Comparison of ENCODE assay signal across 8 mouse cellular contexts in genomic region chr16:37868506-37869469, GRCm38 (mm10). TPM values are rescaled to one million over a fixed set of nuclear protein-coding genes. Genes with fewer than 3 reads are reported as not detected.
DNase-seq lines count a peak whose midpoint lies in the region; ATAC-seq and TF ChIP-seq lines count a peak whose summit lies in the region.

No protein-coding gene starts in this region.

- H3K9me3 ChIP-seq in liver, embryonic 11.5 days (ENCODE audit: control insufficient read depth, low read length): no peaks in the 10 kb centered on the region
- no peaks in the 10 kb centered on the region for H3K9me3 ChIP-seq in midbrain, postnatal 0 days (ENCODE audit: low read length)

- H3K36me3 ChIP-seq in liver, embryonic 11.5 days (ENCODE audit: control insufficient read depth, insufficient read depth, low read length): no peaks in the 10 kb centered on the region
- no peaks in the 10 kb centered on the region for H3K36me3 ChIP-seq in midbrain, postnatal 0 days (ENCODE audit: insufficient read depth, low read length)

- no peaks in the 10 kb centered on the region for H3K27me3 ChIP-seq in liver, embryonic 11.5 days (replicated peaks; ENCODE audit: control insufficient read depth, insufficient read depth, low read length)
- no peaks in the 10 kb centered on the region for H3K27me3 ChIP-seq in midbrain, postnatal 0 days (ENCODE audit: insufficient read depth, low read length)

- peak overlapping the region; percentile 95 for H3K4me3 ChIP-seq in liver, embryonic 11.5 days (ENCODE audit: low read depth, low read length)
- H3K4me3 ChIP-seq in midbrain, postnatal 0 days (ENCODE audit: low read depth, low read length): peak overlapping the region; percentile 73

- H3K4me1 ChIP-seq in liver, embryonic 11.5 days (replicated peaks; ENCODE audit: control insufficient read depth, insufficient read depth, low read length): peaks cover 21% of the 10 kb centered on the region
- peaks cover 17% of the 10 kb centered on the region for H3K4me1 ChIP-seq in midbrain, postnatal 0 days (ENCODE audit: insufficient read depth, low read length)

- peak overlapping the region; percentile 96 for H3K27ac ChIP-seq in liver, embryonic 11.5 days (ENCODE audit: low read depth, low read length)
- peak overlapping the region; percentile 99 for H3K27ac ChIP-seq in midbrain, postnatal 0 days (ENCODE audit: low read depth, low read length)

- peak; percentile 44 for DNase-seq in right cerebral cortex, adult 18-20 months
- DNase-seq in right cerebral cortex, postnatal 14 days: no peak
- DNase-seq in cerebellum, postnatal 36 days: peak; percentile 23 to 70
- peak; percentile 49 to 57 for DNase-seq in gastrocnemius, adult 8-10 months (ENCODE audit: low spot score in 2 of 2)
- peak; percentile 76 for DNase-seq in kidney, adult 18-20 months
- peak; percentile 80 for DNase-seq in liver, embryonic 11.5 days (ENCODE audit: low spot score)
- peak; percentile 45 for DNase-seq in midbrain, postnatal 0 days (ENCODE audit: low spot score)
- DNase-seq in thymus, postnatal 10 days (ENCODE audit: low spot score in 2 of 2): peak; percentile 39 to 61

- peak overlapping the region; percentile 97 for H3K9ac ChIP-seq in liver, embryonic 11.5 days (ENCODE audit: low read depth, low read length)
- H3K9ac ChIP-seq in midbrain, postnatal 0 days (replicated peaks; ENCODE audit: low read length, poor library complexity, severe bottlenecking): peak overlapping the region; percentile 98

- ATAC-seq in liver, embryonic 11.5 days (replicated peaks; ENCODE audit: low FRiP score): peak; percentile 71
- ATAC-seq in midbrain, postnatal 0 days (ENCODE audit: low FRiP score): peak; percentile 79

- TF ChIP-seq CTCF in midbrain, postnatal 0 days (IDR thresholded peaks at IDR 0.05): 0 out of 2 replicates have a peak, but pooled peaks have one; percentile 2

- WGBS in liver, embryonic 11.5 days: under 1% methylated on average over 76 of the region's 87 CpGs
- WGBS in midbrain, postnatal 0 days: under 1% methylated on average over 67 of the region's 87 CpGs

- peak overlapping the region; percentile 84 for H3K4me2 ChIP-seq in liver, embryonic 11.5 days
- peak overlapping the region; percentile 69 for H3K4me2 ChIP-seq in midbrain, postnatal 0 days (ENCODE audit: low read depth, low read length, poor library complexity, severe bottlenecking)

RNA-seq across cellular contexts. Expression of gene Lrrc58, which starts 0.6 kb away (rescaled TPM):
- total RNA-seq in gastrocnemius, adult 8-10 months (2022): 10 to 100 TPM; 36.4 to 48.4 (median 46.0) TPM
- polyA plus RNA-seq in liver, embryonic 11.5 days (2014; fragmentation: Nextera tagmentation; extraction: Ambion mirVana): 35.9 and 36.2 TPM in 2 replicates
- total RNA-seq in midbrain, postnatal 0 days (2014; rRNA removed): 88.2 and 106 TPM in 2 replicates
- 40.7 and 46.1 TPM in 2 replicates for polyA plus RNA-seq in midbrain, postnatal 0 days (2015; fragmentation: Nextera tagmentation; extraction: Ambion mirVana)

RNA-seq across cellular contexts. Expression of gene Gm36028, which starts 7.8 kb away (rescaled TPM):
- not detected for total RNA-seq in gastrocnemius, adult 8-10 months (2022)
- polyA plus RNA-seq in liver, embryonic 11.5 days (2014; fragmentation: Nextera tagmentation; extraction: Ambion mirVana): 0.36 TPM in 1 of 2 replicates, not detected in the other
- not detected in 2 replicates for total RNA-seq in midbrain, postnatal 0 days (2014; rRNA removed)
- 0.19 TPM in 1 of 2 replicates, not detected in the other for polyA plus RNA-seq in midbrain, postnatal 0 days (2015; fragmentation: Nextera tagmentation; extraction: Ambion mirVana)

RNA-seq across cellular contexts. Expression of gene Gpr156, which starts 47.5 kb away (rescaled TPM):
- not detected for total RNA-seq in gastrocnemius, adult 8-10 months (2022)
- 0.08 TPM in 1 of 2 replicates, not detected in the other for polyA plus RNA-seq in liver, embryonic 11.5 days (2014; fragmentation: Nextera tagmentation; extraction: Ambion mirVana)
- 6.1 and 6.4 TPM in 2 replicates for total RNA-seq in midbrain, postnatal 0 days (2014; rRNA removed)
- 2.8 and 2.9 TPM in 2 replicates for polyA plus RNA-seq in midbrain, postnatal 0 days (2015; fragmentation: Nextera tagmentation; extraction: Ambion mirVana)
